Mouse (Mus musculus) G1E (cell line): ENCODE measurements around the gene Gpr183. TPM values are rescaled to one million over a fixed set of nuclear protein-coding genes. Genes with fewer than 3 reads are reported as not detected.

Source experiments
- ATAC-seq: 2 replicates; pipeline ENCODE4 v1.8.0; 2016; ENCODE audit warnings: mild to moderate bottlenecking; ENCODE audit not compliant: insufficient number of reproducible peaks, poor library complexity, low FRiP score, severe bottlenecking; ENCODE audit errors: extremely low read depth
- DNase-seq: peaks from one replicate; pipeline ENCODE4 v3.0.0; 2012; ENCODE audit warnings: low spot score
- H3K27me3 ChIP-seq: 2 replicates; pipeline ENCODE4 v1.6.1; 2012; ENCODE audit warnings: mild to moderate bottlenecking, low read length, inconsistent platforms; ENCODE audit not compliant: insufficient read depth
- H3K36me3 ChIP-seq: replicated peaks from 2 replicates; pipeline ENCODE3; 2012; ENCODE audit warnings: mild to moderate bottlenecking, inconsistent platforms
- H3K4me1 ChIP-seq: 2 replicates; pipeline ENCODE4 v1.6.1; 2012; ENCODE audit warnings: low read depth, low read length, inconsistent platforms, mixed read lengths; ENCODE audit not compliant: insufficient read depth
- H3K4me3 ChIP-seq: 2 replicates; pipeline ENCODE4 v1.5.1; 2012; ENCODE audit warnings: low read depth, mild to moderate bottlenecking, inconsistent platforms, low read length, moderate library complexity, mixed read lengths
- H3K9me3 ChIP-seq: replicated peaks from 2 replicates; pipeline ENCODE4 v1.6.1; 2012; ENCODE audit warnings: inconsistent platforms
- CTCF ChIP-seq: IDR thresholded peaks from 2 replicates; pipeline ENCODE4 v1.5.1; 2012; ENCODE audit warnings: low read depth, low read length, inconsistent platforms, mixed read lengths
- GATA1 ChIP-seq: IDR thresholded peaks from 2 replicates; pipeline ENCODE4 v1.6.1; 2012; ENCODE audit warnings: borderline replicate concordance, low read length, inconsistent platforms, mixed read lengths
- GATA2 ChIP-seq: IDR thresholded peaks from 2 replicates; pipeline ENCODE4 v1.6.1; 2012; ENCODE audit warnings: low read depth, low read length, inconsistent platforms, borderline replicate concordance
- POLR2AphosphoS5 ChIP-seq: IDR thresholded peaks from 2 replicates; pipeline ENCODE4 v1.6.1; 2012; ENCODE audit warnings: low read depth, low read length, inconsistent platforms; ENCODE audit not compliant: insufficient replicate concordance
- TAL1 ChIP-seq: conservative IDR thresholded peaks from 2 replicates; pipeline ENCODE4 v1.6.1; 2012; ENCODE audit warnings: low read depth, low read length, inconsistent platforms, mixed read lengths
- polyA plus RNA-seq: library from polyadenylated mRNA; stranded (reverse); fragments of >175 nt; gene quantifications from 2 replicates; pipeline ENCODE4 v1.2.3, GENCODE M21; 2012
- total RNA-seq, 2 experiments: library from RNA; stranded (forward) in 1 of 2; stranded (reverse) in 1 of 2; fragments of 200-1000 nt in 1 of 2; fragments of >200 nt in 1 of 2; fragmentation: Nextera tagmentation in 1 of 2; gene quantifications; 2 replicates each; pipeline ENCODE4 v1.2.3; 2014 to 2017

Gene Gpr183
- total and polyA plus RNA-seq, 3 experiments, result 0.08 to 7.1 TPM; not detected in 1

- DNase-seq, result no peak
- ATAC-seq, result no peak
- no peaks in the 10 kb centered on the region for H3K27me3 ChIP-seq
- no peak for TF ChIP-seq GATA1
- TF ChIP-seq CTCF, result no peak
- no peak for TF ChIP-seq TAL1
- TF ChIP-seq POLR2AphosphoS5, result no peak
- TF ChIP-seq GATA2, result no peak
- no peaks in the 10 kb centered on the region for H3K9me3 ChIP-seq
- no peak overlapping the region for H3K4me3 ChIP-seq
- peaks cover 76% of the 10 kb centered on the region for H3K36me3 ChIP-seq
- H3K4me1 ChIP-seq, result peaks cover 5% of the 10 kb centered on the region
Observed at GRCm38 (mm10) chr14:121922016-121922415, 43.0 kb downstream of the Gpr183 start.

GRCm38 (mm10) chr14:121920511-121921124, 44.4 kb downstream of the Gpr183 start:
- H3K4me1 ChIP-seq, result peaks cover 5% of the 10 kb centered on the region
- no peak for TF ChIP-seq GATA2
- no peak; the same call in 1 of the 2 replicates for TF ChIP-seq POLR2AphosphoS5
- no peak for TF ChIP-seq CTCF
- TF ChIP-seq TAL1, result no peak
- TF ChIP-seq GATA1, result no peak
- DNase-seq, result no peak

GRCm38 (mm10) chr14:121919752-121920151, 45.2 kb downstream of the Gpr183 start:
- DNase-seq (peak; percentile 27), ATAC-seq (no peak)
- H3K4me1 ChIP-seq, result peaks cover 5% of the 10 kb centered on the region
- no peaks in the 10 kb centered on the region for H3K9me3 ChIP-seq
- H3K36me3 ChIP-seq, result peaks cover 80% of the 10 kb centered on the region
- peak; percentile 48 for TF ChIP-seq CTCF
- TF ChIP-seq TAL1, result no peak
- no peak overlapping the region for H3K4me3 ChIP-seq
- H3K27me3 ChIP-seq, result no peaks in the 10 kb centered on the region

More at GRCm38 (mm10) chr14:121920511-121921124, 44.4 kb downstream of the Gpr183 start:
- H3K4me3 ChIP-seq, result no peak overlapping the region
- no peaks in the 10 kb centered on the region for H3K9me3 ChIP-seq
- peaks cover 80% of the 10 kb centered on the region for H3K36me3 ChIP-seq
- no peaks in the 10 kb centered on the region for H3K27me3 ChIP-seq
- no peak for ATAC-seq

GRCm38 (mm10) chr14:121918266-121918665, 46.7 kb downstream of the Gpr183 start:
- Histone ChIP-seq H3K4me3 (no peak overlapping the region), H3K9me3 (no peaks in the 10 kb centered on the region), H3K27me3 (no peaks in the 10 kb centered on the region), H3K36me3 (peaks cover 76% of the 10 kb centered on the region), H3K4me1 (peaks cover under 1% of the 10 kb centered on the region)
- TF ChIP-seq GATA2, result no peak
- no peak for TF ChIP-seq TAL1
- TF ChIP-seq CTCF, result no peak
- no peak for TF ChIP-seq GATA1
- no peak for TF ChIP-seq POLR2AphosphoS5
- DNase-seq, result no peak
- no peak for ATAC-seq

DNA sequence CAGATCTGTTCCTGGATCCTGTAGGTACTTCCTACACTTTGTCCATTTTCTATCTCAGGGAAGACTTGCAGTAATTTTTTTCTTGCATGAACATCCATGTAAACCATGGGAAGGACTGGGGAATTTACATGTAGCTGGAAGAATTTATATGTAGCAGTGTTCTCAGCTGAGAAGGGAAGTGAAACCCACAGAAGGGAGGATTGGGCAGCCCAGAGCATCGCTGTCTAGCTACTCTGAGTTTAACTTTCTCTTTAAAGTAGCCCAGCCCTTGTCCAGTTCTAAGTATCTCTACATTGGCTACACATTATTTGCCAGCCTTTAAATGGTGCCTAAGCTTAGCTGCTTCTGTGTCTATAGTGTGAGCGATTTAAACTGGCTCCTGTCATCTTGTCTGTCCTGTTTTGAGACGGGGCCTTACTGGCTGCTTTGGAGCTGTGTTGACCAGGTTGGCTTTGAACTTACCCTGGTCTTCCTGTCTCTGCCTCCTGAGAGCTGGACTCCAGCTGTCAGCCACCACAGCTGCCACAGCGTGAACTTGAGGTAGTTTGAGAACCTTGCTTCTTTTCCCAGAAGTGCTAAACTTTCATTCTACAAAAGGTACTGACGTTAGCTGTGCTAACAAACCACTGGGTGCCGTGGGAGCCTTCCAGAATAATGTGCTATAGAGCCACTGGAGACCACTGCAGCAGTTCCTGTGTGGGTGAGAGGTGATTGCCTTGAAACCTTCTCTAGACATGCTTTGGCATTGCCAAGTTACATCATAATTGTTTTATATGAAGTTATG, 48.5 kb downstream of the Gpr183 start:
- TF ChIP-seq TAL1, result no peak
- TF ChIP-seq GATA2, result no peak
- no peak for TF ChIP-seq POLR2AphosphoS5
- TF ChIP-seq CTCF, result no peak
- no peak for TF ChIP-seq GATA1
- Histone ChIP-seq H3K36me3 (peaks cover 82% of the 10 kb centered on the region), H3K27me3 (no peaks in the 10 kb centered on the region), H3K4me3 (no peak overlapping the region), H3K9me3 (no peaks in the 10 kb centered on the region), H3K4me1 (no peaks in the 10 kb centered on the region)
- DNase-seq, result no peak
- ATAC-seq, result no peak

GRCm38 (mm10) chr14:121915621-121916020, 49.4 kb downstream of the Gpr183 start, which contains the start of gene Gpr18:
Gpr18 (minus strand) TSS chr14:121915781.
- peaks cover 78% of the 10 kb centered on the region for H3K36me3 ChIP-seq
- ATAC-seq (no peak), DNase-seq (no peak)
- TF ChIP-seq POLR2AphosphoS5, result no peak
- no peak for TF ChIP-seq CTCF
- no peak for TF ChIP-seq TAL1
- TF ChIP-seq GATA1, result no peak
- no peak for TF ChIP-seq GATA2
- H3K4me3 ChIP-seq, result no peak within 1 kb of the TSS
- H3K4me1 ChIP-seq, result no peaks in the 10 kb centered on the region
- H3K27me3 ChIP-seq, result no peaks in the 10 kb centered on the region
- no peaks in the 10 kb centered on the region for H3K9me3 ChIP-seq
